In the genomic region with DNA sequence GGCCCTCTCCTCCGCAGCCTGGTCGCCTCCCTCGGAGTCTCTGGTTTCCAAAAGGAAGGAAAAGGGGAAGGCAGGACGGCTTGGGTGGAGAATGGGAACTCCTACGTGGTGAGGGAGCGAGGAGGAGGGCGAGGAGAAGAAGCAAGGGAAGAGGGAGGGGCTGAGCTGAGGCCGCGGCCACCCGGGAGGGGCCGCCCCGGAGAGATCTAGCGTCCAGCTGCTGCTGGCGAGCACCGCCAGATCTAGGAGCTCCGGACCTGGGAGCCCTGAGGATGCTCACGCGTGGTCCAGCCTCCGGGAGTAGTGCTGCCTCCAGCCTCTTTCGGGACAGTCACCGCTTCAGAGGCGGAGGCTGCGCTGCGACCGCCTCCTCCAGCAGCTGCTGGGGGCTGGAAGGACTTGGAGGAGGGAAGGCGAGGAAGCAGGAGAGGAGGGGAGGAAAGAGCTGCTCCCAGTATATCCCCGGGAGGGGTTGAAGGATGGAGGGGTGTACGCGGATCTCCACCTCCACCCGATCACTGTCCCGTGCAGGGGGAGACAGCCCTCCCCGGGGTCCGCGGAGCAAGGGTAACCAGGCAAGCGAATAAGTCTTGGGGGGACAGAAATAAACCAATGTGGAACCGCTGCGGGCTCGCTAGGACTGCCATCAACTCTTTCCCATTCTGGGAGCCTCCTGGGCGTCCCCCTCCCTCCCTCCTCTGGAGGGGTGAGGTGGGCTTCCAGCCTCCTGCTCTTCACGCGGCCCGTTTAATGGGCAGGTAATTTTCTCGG, we compare ENCODE assay signal across 8 mouse cellular contexts. TPM values are rescaled to one million over a fixed set of nuclear protein-coding genes. Genes with fewer than 3 reads are reported as not detected.
A peak's percentile ranks its signal among the peaks of the same experiment; 100 is the strongest.
DNase-seq lines count a peak whose midpoint lies in the region; ATAC-seq and TF ChIP-seq lines count a peak whose summit lies in the region.

A gene (minus strand): TSS at position 345 of the 771 bp plus-strand sequence.

- under 1% methylated on average over 42 of the region's 43 CpGs for WGBS in forebrain, postnatal 0 days
- under 1% methylated on average over 43 of the region's 43 CpGs for WGBS in liver, embryonic 14.5 days (ENCODE audit: insufficient replicate concordance)
- WGBS in neural tube, embryonic 11.5 days = under 1% methylated on average over 40 of the region's 43 CpGs

- H3K27ac ChIP-seq in forebrain, postnatal 0 days (ENCODE audit: low read depth, low read length) = peak within 1 kb of the TSS; percentile 81
- no peak within 1 kb of the TSS for H3K27ac ChIP-seq in liver, embryonic 14.5 days
- peak within 1 kb of the TSS; percentile 67; the same call in 1 of the 2 replicates for H3K27ac ChIP-seq in neural tube, embryonic 11.5 days (ENCODE audit: low read depth, low read length)

- no peak for TF ChIP-seq EP300 in liver, embryonic 14.5 days (IDR thresholded peaks at IDR 0.05; ENCODE audit: low read depth)

- intact Hi-C loops in heart, postnatal 14 days (cut with DNase I) = loop anchor here (1.0 to 5.0 kb wide), 3 partner anchors 184 to 1417 kb away; no protein-coding TSS in a partner anchor

- H3K4me3 ChIP-seq in forebrain, postnatal 0 days (ENCODE audit: low read depth, low read length) = peak within 1 kb of the TSS; percentile 65
- H3K4me3 ChIP-seq in liver, embryonic 14.5 days (ENCODE audit: insufficient read depth in 1 of 2, low read depth in 2 of 2, low read length in 2 of 2) = peak within 1 kb of the TSS; percentile 28 to 37
- peak within 1 kb of the TSS; percentile 48 for H3K4me3 ChIP-seq in neural tube, embryonic 11.5 days (ENCODE audit: low read depth, low read length)

- no peaks in the 10 kb centered on the region for H3K27me3 ChIP-seq in forebrain, postnatal 0 days (ENCODE audit: insufficient read depth, low read length)
- H3K27me3 ChIP-seq in liver, embryonic 14.5 days (ENCODE audit: control insufficient read depth, insufficient read depth, low read length) = peaks cover 19% of the 10 kb centered on the region
- H3K27me3 ChIP-seq in neural tube, embryonic 11.5 days (ENCODE audit: control insufficient read depth, insufficient read depth, low read length) = peaks cover 5% of the 10 kb centered on the region; the same call in 1 of the 2 replicates

- H3K4me2 ChIP-seq in forebrain, postnatal 0 days (ENCODE audit: low read depth) = peak within 1 kb of the TSS; percentile 67
- H3K4me2 ChIP-seq in liver, embryonic 14.5 days (ENCODE audit: low read depth) = peak within 1 kb of the TSS; percentile 38
- H3K4me2 ChIP-seq in neural tube, embryonic 11.5 days (ENCODE audit: low read depth) = peak within 1 kb of the TSS; percentile 77

- TF ChIP-seq CTCF in forebrain, postnatal 0 days (IDR thresholded peaks at IDR 0.05; ENCODE audit: low read depth) = 0 out of 2 replicates have a peak, but pooled peaks have one; percentile 1
- no peak for TF ChIP-seq CTCF in liver, embryonic 14.5 days (IDR thresholded peaks at IDR 0.05; ENCODE audit: low read depth)

- peak; percentile 33 for DNase-seq in urinary bladder, adult 18-20 months (ENCODE audit: low spot score in 2 of 2)
- no peak for DNase-seq in urinary bladder, postnatal 10 days (ENCODE audit: low spot score)
- DNase-seq in forebrain, postnatal 0 days = peak; percentile 78
- peak; percentile 60 to 64 for DNase-seq in heart, postnatal 14 days
- DNase-seq in kidney, postnatal 4 days = peak; percentile 81 to 87
- DNase-seq in liver, embryonic 14.5 days (ENCODE audit: low read depth in 3 of 3, low spot score in 3 of 3) = no peak
- DNase-seq in neural tube, embryonic 11.5 days (ENCODE audit: low spot score) = peak; percentile 81
- peak; percentile 24 for DNase-seq in urinary bladder, postnatal 25 days (ENCODE audit: low spot score)

- peaks cover 3% of the 10 kb centered on the region; the same call in 1 of the 2 replicates for H3K4me1 ChIP-seq in forebrain, postnatal 0 days (ENCODE audit: insufficient read depth)
- no peaks in the 10 kb centered on the region for H3K4me1 ChIP-seq in liver, embryonic 14.5 days (replicated peaks; ENCODE audit: control insufficient read depth in 2 of 2, insufficient read depth in 2 of 2, low read length in 1 of 2)
- H3K4me1 ChIP-seq in neural tube, embryonic 11.5 days (ENCODE audit: control insufficient read depth, insufficient read depth, low read length) = peaks cover 3% of the 10 kb centered on the region; the same call in 1 of the 2 replicates

- no peaks in the 10 kb centered on the region for H3K36me3 ChIP-seq in forebrain, postnatal 0 days (ENCODE audit: insufficient read depth)
- H3K36me3 ChIP-seq in liver, embryonic 14.5 days (replicated peaks; ENCODE audit: control insufficient read depth, insufficient read depth, low read depth) = no peaks in the 10 kb centered on the region
- H3K36me3 ChIP-seq in neural tube, embryonic 11.5 days (ENCODE audit: control insufficient read depth, insufficient read depth, low read length) = no peaks in the 10 kb centered on the region

- peak within 1 kb of the TSS; percentile 63 for H3K9ac ChIP-seq in forebrain, postnatal 0 days
- no peak within 1 kb of the TSS for H3K9ac ChIP-seq in liver, embryonic 14.5 days (replicated peaks)
- peak within 1 kb of the TSS; percentile 61 for H3K9ac ChIP-seq in neural tube, embryonic 11.5 days (ENCODE audit: low read length)

- peak; percentile 84 for ATAC-seq in forebrain, postnatal 0 days
- no peak for ATAC-seq in liver, embryonic 14.5 days (ENCODE audit: insufficient read depth)
- peak; percentile 79 for ATAC-seq in neural tube, embryonic 11.5 days (ENCODE audit: insufficient read depth, low FRiP score, low TSS enrichment)

- H3K9me3 ChIP-seq in forebrain, postnatal 0 days (ENCODE audit: low read length) = no peaks in the 10 kb centered on the region
- H3K9me3 ChIP-seq in liver, embryonic 14.5 days (ENCODE audit: control insufficient read depth, low read length) = no peaks in the 10 kb centered on the region
- H3K9me3 ChIP-seq in neural tube, embryonic 11.5 days (ENCODE audit: control insufficient read depth, low read length) = no peaks in the 10 kb centered on the region

RNA-seq across cellular contexts. Expression of the gene that starts here (rescaled TPM):
- total RNA-seq in forebrain, postnatal 0 days (2014; rRNA removed) = 114 and 130 TPM in 2 replicates
- 39.2 and 45.5 TPM in 2 replicates for polyA plus RNA-seq in forebrain, postnatal 0 days (2015; fragmentation: Nextera tagmentation; extraction: Ambion mirVana)
- 1 to 10 TPM; 1.9 to 2.4 TPM for total RNA-seq in heart, postnatal 14 days (2021)
- polyA plus RNA-seq in liver, embryonic 14.5 days (2012; rRNA removed) = 1.8 and 3.4 TPM in 2 replicates
- polyA plus RNA-seq in liver, embryonic 14.5 days (2014; fragmentation: Nextera tagmentation; extraction: Ambion mirVana) = 2.5 and 3.3 TPM in 2 replicates
- polyA plus RNA-seq in neural tube, embryonic 11.5 days (2014; fragmentation: Nextera tagmentation; extraction: Ambion mirVana) = 32.0 and 34.4 TPM in 2 replicates

Comparison
In these comparisons a context has a peak if more than half of its experiments do, and no peak if none do; other contexts are left out.
1. RNA of the gene that starts here (total RNA-seq): 114 to 130 TPM in forebrain, postnatal 0 days; 1.9 to 2.4 TPM in heart, postnatal 14 days; every median in the first group is over 10 times any median in the second.
2. DNase-seq: peak in urinary bladder, adult 18-20 months (2 of 2), forebrain, postnatal 0 days (single experiment), heart, postnatal 14 days (2 of 2), kidney, postnatal 4 days (2 of 2), neural tube, embryonic 11.5 days (single experiment) and urinary bladder, postnatal 25 days (single experiment); none in urinary bladder, postnatal 10 days (single experiment) and liver, embryonic 14.5 days (0 of 3).
3. Peak in every context shown above with its lines, with median percentiles within 50 percentile points of each other: H3K4me2 ChIP-seq and H3K4me3 ChIP-seq.